Mouse (Mus musculus): ENCODE data around the gene Fas. TPM values are rescaled to one million over a fixed set of nuclear protein-coding genes. Genes with fewer than 3 reads are reported as not detected.

Fas gene
- 1.8 and 3.1 TPM in 2 replicates for polyA plus RNA-seq (2014; fragmentation: Nextera tagmentation; extraction: Ambion mirVana)

GRCm38 (mm10) chr19:34289948-34290789 lies at the start of gene Fas:
Gene Fas, plus strand, starts transcription at chr19:34290666.
- Histone ChIP-seq H3K9me3 (ENCODE audit: control insufficient read depth, low read length) (no peaks in the 10 kb centered on the region), H3K4me1 (ENCODE audit: control insufficient read depth, insufficient read depth, low read length) (no peaks in the 10 kb centered on the region), H3K9ac (ENCODE audit: low read depth, low read length) (peak within 1 kb of the TSS; percentile 48; the same call in 1 of the 2 replicates), H3K27ac (ENCODE audit: low read depth, low read length) (no peak within 1 kb of the TSS), H3K4me3 (ENCODE audit: low read length) (peak within 1 kb of the TSS; percentile 46), H3K36me3 (ENCODE audit: control insufficient read depth, insufficient read depth, low read length) (no peaks in the 10 kb centered on the region), H3K27me3 (ENCODE audit: control insufficient read depth, insufficient read depth, low read length) (0 out of 2 replicates have a peak, but pooled peaks cover 2% of the 10 kb centered on the region), H3K4me2 (replicated peaks; ENCODE audit: low read depth, low read length) (peak within 1 kb of the TSS; percentile 91)
- peak; percentile 94 for ATAC-seq (ENCODE audit: low FRiP score, low TSS enrichment)
- 4% methylated on average over 19 of the region's 19 CpGs for WGBS

GRCm38 (mm10) chr19:34241247-34241915 lies 49.1 kb upstream of the Fas start:
- H3K9ac ChIP-seq (ENCODE audit: low read depth, low read length) = no peak overlapping the region
- ATAC-seq (ENCODE audit: low FRiP score, low TSS enrichment) = no peak

GRCm38 (mm10) chr19:34242925-34243324 lies 47.5 kb upstream of the Fas start:
- Histone ChIP-seq H3K4me2 (replicated peaks; ENCODE audit: low read depth, low read length) (no peak overlapping the region), H3K36me3 (ENCODE audit: control insufficient read depth, insufficient read depth, low read length) (no peaks in the 10 kb centered on the region), H3K4me3 (ENCODE audit: low read length) (no peak overlapping the region), H3K9ac (ENCODE audit: low read depth, low read length) (no peak overlapping the region), H3K4me1 (ENCODE audit: control insufficient read depth, insufficient read depth, low read length) (no peaks in the 10 kb centered on the region), H3K27ac (ENCODE audit: low read depth, low read length) (no peak overlapping the region), H3K27me3 (ENCODE audit: control insufficient read depth, insufficient read depth, low read length) (no peaks in the 10 kb centered on the region), H3K9me3 (ENCODE audit: control insufficient read depth, low read length) (no peaks in the 10 kb centered on the region)
- ATAC-seq (ENCODE audit: low FRiP score, low TSS enrichment) = no peak

More at GRCm38 (mm10) chr19:34241247-34241915, 49.1 kb upstream of the Fas start:
- H3K4me2 ChIP-seq (replicated peaks; ENCODE audit: low read depth, low read length) = no peak overlapping the region
- WGBS = 66% methylated on average over 15 of the region's 15 CpGs
- no peaks in the 10 kb centered on the region for H3K36me3 ChIP-seq (ENCODE audit: control insufficient read depth, insufficient read depth, low read length)
- no peak overlapping the region for H3K27ac ChIP-seq (ENCODE audit: low read depth, low read length)
- no peaks in the 10 kb centered on the region for H3K27me3 ChIP-seq (ENCODE audit: control insufficient read depth, insufficient read depth, low read length)
- H3K9me3 ChIP-seq (ENCODE audit: control insufficient read depth, low read length) = no peaks in the 10 kb centered on the region
- H3K4me1 ChIP-seq (ENCODE audit: control insufficient read depth, insufficient read depth, low read length) = no peaks in the 10 kb centered on the region
- no peak overlapping the region for H3K4me3 ChIP-seq (ENCODE audit: low read length)

GRCm38 (mm10) chr19:34244056-34244455 lies 46.4 kb upstream of the Fas start:
- no peak overlapping the region for H3K27ac ChIP-seq (ENCODE audit: low read depth, low read length)
- no peaks in the 10 kb centered on the region for H3K27me3 ChIP-seq (ENCODE audit: control insufficient read depth, insufficient read depth, low read length)
- WGBS = 16% methylated on average over 6 of the region's 6 CpGs
- H3K9me3 ChIP-seq (ENCODE audit: control insufficient read depth, low read length) = no peaks in the 10 kb centered on the region
- no peaks in the 10 kb centered on the region for H3K36me3 ChIP-seq (ENCODE audit: control insufficient read depth, insufficient read depth, low read length)
- no peak overlapping the region for H3K4me3 ChIP-seq (ENCODE audit: low read length)
- H3K4me1 ChIP-seq (ENCODE audit: control insufficient read depth, insufficient read depth, low read length) = no peaks in the 10 kb centered on the region
- H3K4me2 ChIP-seq (replicated peaks; ENCODE audit: low read depth, low read length) = no peak overlapping the region
- ATAC-seq (ENCODE audit: low FRiP score, low TSS enrichment) = 0 out of 2 replicates have a peak, but pooled peaks have one; percentile 49
- H3K9ac ChIP-seq (ENCODE audit: low read depth, low read length) = no peak overlapping the region

GRCm38 (mm10) chr19:34248558-34248957 lies 41.9 kb upstream of the Fas start:
- Histone ChIP-seq H3K4me1 (ENCODE audit: control insufficient read depth, insufficient read depth, low read length) (0 out of 2 replicates have a peak, but pooled peaks cover 3% of the 10 kb centered on the region), H3K4me3 (ENCODE audit: low read length) (no peak overlapping the region), H3K9me3 (ENCODE audit: control insufficient read depth, low read length) (no peaks in the 10 kb centered on the region), H3K4me2 (replicated peaks; ENCODE audit: low read depth, low read length) (no peak overlapping the region), H3K36me3 (ENCODE audit: control insufficient read depth, insufficient read depth, low read length) (no peaks in the 10 kb centered on the region), H3K27me3 (ENCODE audit: control insufficient read depth, insufficient read depth, low read length) (no peaks in the 10 kb centered on the region), H3K9ac (ENCODE audit: low read depth, low read length) (no peak overlapping the region), H3K27ac (ENCODE audit: low read depth, low read length) (no peak overlapping the region)
- no peak for ATAC-seq (ENCODE audit: low FRiP score, low TSS enrichment)
- 88% methylated on average over 5 of the region's 5 CpGs for WGBS

GRCm38 (mm10) chr19:34250621-34251020 lies 39.8 kb upstream of the Fas start:
- WGBS = 89% methylated on average over 4 of the region's 4 CpGs
- H3K4me2 ChIP-seq (replicated peaks; ENCODE audit: low read depth, low read length) = no peak overlapping the region
- no peak for ATAC-seq (ENCODE audit: low FRiP score, low TSS enrichment)

GRCm38 (mm10) chr19:34251900-34252299 lies 38.6 kb upstream of the Fas start:
- H3K4me1 ChIP-seq (ENCODE audit: control insufficient read depth, insufficient read depth, low read length) = peaks cover 14% of the 10 kb centered on the region
- no peaks in the 10 kb centered on the region for H3K27me3 ChIP-seq (ENCODE audit: control insufficient read depth, insufficient read depth, low read length)
- 73% methylated on average over 2 of the region's 2 CpGs for WGBS
- H3K27ac ChIP-seq (ENCODE audit: low read depth, low read length) = no peak overlapping the region
- no peak overlapping the region for H3K4me3 ChIP-seq (ENCODE audit: low read length)
- H3K4me2 ChIP-seq (replicated peaks; ENCODE audit: low read depth, low read length) = no peak overlapping the region
- no peaks in the 10 kb centered on the region for H3K36me3 ChIP-seq (ENCODE audit: control insufficient read depth, insufficient read depth, low read length)
- ATAC-seq (ENCODE audit: low FRiP score, low TSS enrichment) = no peak
- H3K9ac ChIP-seq (ENCODE audit: low read depth, low read length) = no peak overlapping the region
- no peaks in the 10 kb centered on the region for H3K9me3 ChIP-seq (ENCODE audit: control insufficient read depth, low read length)

More at GRCm38 (mm10) chr19:34250621-34251020, 39.8 kb upstream of the Fas start:
- peaks cover 14% of the 10 kb centered on the region for H3K4me1 ChIP-seq (ENCODE audit: control insufficient read depth, insufficient read depth, low read length)
- no peak overlapping the region for H3K27ac ChIP-seq (ENCODE audit: low read depth, low read length)
- H3K27me3 ChIP-seq (ENCODE audit: control insufficient read depth, insufficient read depth, low read length) = no peaks in the 10 kb centered on the region
- no peaks in the 10 kb centered on the region for H3K36me3 ChIP-seq (ENCODE audit: control insufficient read depth, insufficient read depth, low read length)
- H3K9ac ChIP-seq (ENCODE audit: low read depth, low read length) = no peak overlapping the region
- no peaks in the 10 kb centered on the region for H3K9me3 ChIP-seq (ENCODE audit: control insufficient read depth, low read length)
- no peak overlapping the region for H3K4me3 ChIP-seq (ENCODE audit: low read length)

- peaks cover 14% of the 10 kb centered on the region for H3K4me1 ChIP-seq (ENCODE audit: control insufficient read depth, insufficient read depth, low read length)
- no peak overlapping the region for H3K4me2 ChIP-seq (replicated peaks; ENCODE audit: low read depth, low read length)
- H3K27me3 ChIP-seq (ENCODE audit: control insufficient read depth, insufficient read depth, low read length) = no peaks in the 10 kb centered on the region
- H3K9ac ChIP-seq (ENCODE audit: low read depth, low read length) = no peak overlapping the region
- H3K4me3 ChIP-seq (ENCODE audit: low read length) = no peak overlapping the region
- no peaks in the 10 kb centered on the region for H3K36me3 ChIP-seq (ENCODE audit: control insufficient read depth, insufficient read depth, low read length)
- ATAC-seq (ENCODE audit: low FRiP score, low TSS enrichment) = peak; percentile 47; the same call in 1 of the 2 replicates
- no peaks in the 10 kb centered on the region for H3K9me3 ChIP-seq (ENCODE audit: control insufficient read depth, low read length)
- H3K27ac ChIP-seq (ENCODE audit: low read depth, low read length) = no peak overlapping the region
- 34% methylated on average over 9 of the region's 9 CpGs for WGBS
These were observed 38.0 kb upstream of the Fas start for GRCm38 (mm10) chr19:34252450-34252849.

All from kidney, embryonic 14.5 days (tissue).